Mouse (Mus musculus) ES-Bruce4 (cell line): ENCODE data around the gene Cltb.

Experiments
- CTCF ChIP-seq: IDR thresholded peaks from one replicate; pipeline ENCODE4 v1.8.1; 2011; ENCODE audit warnings: low read depth, low read length
- POLR2A ChIP-seq: IDR thresholded peaks from one replicate; pipeline ENCODE4 v1.8.1; 2011; ENCODE audit warnings: low read length; ENCODE audit not compliant: insufficient read depth

- TF ChIP-seq CTCF (no peak), POLR2A (no peak)
Observed at GRCm38 (mm10) chr13:54660877-54661276, 49.7 kb upstream of the Cltb start.
